Mouse (Mus musculus): ENCODE results near the gene Ramac. TPM values are rescaled to one million over a fixed set of nuclear protein-coding genes. Genes with fewer than 3 reads are reported as not detected.
A peak's percentile ranks its signal among the peaks of the same experiment; 100 is the strongest.

Ramac gene
- total RNA-seq, 2 experiments from 2014 or later = 26.7 to 27.9 TPM

DNA sequence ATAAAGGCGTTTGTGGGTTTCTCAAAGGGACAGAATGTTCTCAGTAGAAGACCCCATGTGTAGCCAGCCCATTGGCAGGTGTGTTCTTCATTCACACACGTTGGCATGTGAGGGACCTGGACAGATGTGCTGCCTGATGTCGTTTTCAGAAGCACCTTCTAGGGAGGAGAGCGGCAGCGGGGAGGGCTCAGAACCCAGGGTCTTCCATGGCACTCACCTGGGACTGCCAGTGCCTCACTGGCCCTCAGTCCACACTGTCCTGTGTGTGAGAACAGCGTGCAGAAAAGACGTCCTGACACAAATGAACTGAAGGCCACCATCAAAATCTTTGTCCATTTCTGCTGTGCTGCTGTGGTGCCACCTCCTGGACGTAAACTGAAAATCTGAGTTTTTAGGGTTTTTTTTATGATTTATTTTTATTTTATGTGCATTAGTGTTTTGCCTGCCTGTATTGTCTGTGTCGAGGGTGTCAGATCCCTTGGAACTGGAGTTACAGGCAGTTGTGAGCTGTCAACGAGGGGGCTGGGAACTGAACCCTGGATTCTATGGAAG, 15.0 kb downstream of the Ramac start:
- DNase-seq = no peak

DNA sequence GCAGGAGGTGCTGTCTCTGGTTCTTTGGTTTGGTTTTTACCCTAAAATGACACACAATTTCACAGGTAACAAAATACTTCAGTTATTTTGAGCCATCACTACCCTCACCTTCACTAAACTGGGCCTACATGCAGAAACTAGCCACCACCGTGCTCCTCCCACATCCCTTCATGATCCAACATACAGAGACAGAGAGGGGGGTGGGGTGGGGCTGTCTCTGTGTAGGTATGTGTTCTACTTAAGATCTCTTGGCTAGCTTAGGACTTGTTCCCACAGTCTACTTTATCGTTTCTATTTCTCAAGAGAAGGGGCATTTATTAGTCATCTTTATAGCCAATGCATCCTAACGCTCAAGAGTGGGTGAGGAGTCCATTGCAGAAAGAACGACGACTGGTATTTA, 25.8 kb downstream of the Ramac start:
- peak; percentile 8 for DNase-seq

DNA sequence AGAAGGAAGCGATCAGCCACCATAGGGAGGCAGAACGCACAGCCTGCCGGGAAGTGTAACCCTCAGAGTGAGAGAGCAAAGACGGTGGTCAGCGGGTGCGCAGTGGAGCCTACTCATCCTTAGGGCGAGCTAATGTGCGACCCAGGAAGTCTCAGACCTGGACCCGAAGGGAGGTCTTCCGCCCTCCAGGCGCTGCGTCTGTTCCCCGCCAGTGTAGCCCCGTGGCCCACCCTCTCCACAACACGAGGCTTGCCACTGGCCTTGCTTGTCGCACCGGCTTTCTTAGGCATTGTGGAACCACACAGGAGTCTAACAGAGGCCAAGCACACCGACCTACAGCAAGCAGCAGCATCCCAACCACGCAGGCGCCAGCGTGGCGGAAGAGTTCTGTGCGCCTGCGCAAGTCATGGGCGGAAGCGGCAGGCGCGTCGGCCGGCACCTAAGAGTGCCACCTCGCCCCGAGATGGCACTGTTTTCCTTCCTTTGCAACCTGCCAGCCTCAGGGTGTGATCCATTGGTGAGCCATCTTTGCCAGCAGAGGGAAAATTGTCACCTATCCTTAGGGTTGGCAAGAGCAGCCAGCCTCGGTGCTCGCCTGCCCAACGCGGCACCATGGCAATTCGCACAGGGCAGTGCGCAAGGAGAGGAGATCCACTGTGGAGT, 26.5 kb downstream of the Ramac start, which contains the start of gene 3110040N11Rik:
Gene 3110040N11Rik, minus strand, starts transcription at position 384 of the 663 bp plus-strand sequence.
- peak; percentile 80 for DNase-seq

DNA sequence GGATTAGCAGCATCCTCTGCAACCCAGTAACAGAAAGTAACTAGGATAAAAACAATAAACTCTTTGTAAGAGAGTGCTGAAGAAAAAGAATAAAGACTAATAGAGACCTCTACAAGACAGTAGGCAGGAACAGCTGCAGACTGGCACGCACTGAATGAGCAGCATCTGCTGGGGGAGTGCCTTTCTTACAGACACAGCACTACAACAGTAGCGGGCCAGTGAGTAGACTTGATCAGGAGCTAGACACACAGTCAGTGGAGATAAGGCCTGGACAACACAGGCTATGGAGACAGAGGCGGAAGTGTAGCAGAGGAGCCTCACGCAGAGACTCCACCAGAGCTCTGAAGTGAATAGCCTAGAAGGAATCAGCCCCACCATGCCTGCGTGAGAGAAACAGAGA, 43.3 kb downstream of the Ramac start:
- no peak for DNase-seq

Other genes starting within 250 kb of the Ramac start
- 100 to 1,000 TPM; 195 to 220 TPM for gene Fsd2, start 196.0 kb upstream of the Ramac start, total RNA-seq (2021)
- 1 to 10 TPM; 5.9 to 6.5 TPM for gene Whamm, start 191.7 kb upstream of the Ramac start, total RNA-seq (2021)
- 10 to 100 TPM; 26.1 to 26.3 TPM for gene Homer2, start 55.4 kb upstream of the Ramac start, total RNA-seq (2021)
- gene 3110040N11Rik, start 26.6 kb downstream of the Ramac start, total RNA-seq (2021) = 10 to 100 TPM; 23.6 to 24.5 TPM
- 100 to 1,000 TPM; 214 to 229 TPM for gene Btbd1, start 66.5 kb downstream of the Ramac start, total RNA-seq (2021)
- not detected for gene Gm10160, start 92.9 kb downstream of the Ramac start, total RNA-seq (2021)
- 10 to 100 TPM; 53.0 to 54.2 TPM for gene Tm6sf1, start 96.1 kb downstream of the Ramac start, total RNA-seq (2021)
- gene Hdgfl3, start 171.5 kb downstream of the Ramac start, total RNA-seq (2021) = 1 to 10 TPM; 6.1 to 8.7 TPM
- gene Bnc1, start 229.4 kb downstream of the Ramac start, total RNA-seq (2021) = not detected